Mouse (Mus musculus) kidney, embryonic 15.5 days (tissue): ENCODE data around the gene Mmrn2. TPM values are rescaled to one million over a fixed set of nuclear protein-coding genes. Genes with fewer than 3 reads are reported as not detected.

Experiments
- ATAC-seq: fragments of 200-750 bp; cut with Nextera tagmentation; replicated peaks from 2 replicates; pipeline ENCODE4 v1.8.0; 2017; ENCODE audit warnings: moderate TSS enrichment; ENCODE audit not compliant: low FRiP score
- H3K27ac ChIP-seq: fragments of 300-500 bp; sonication (generic); 2 replicates; pipeline ENCODE4 v1.5.1; 2015; ENCODE audit warnings: mild to moderate bottlenecking, inconsistent platforms
- H3K27me3 ChIP-seq: fragments of 300-500 bp; sonication (generic); 2 replicates; pipeline ENCODE4 v1.6.1; 2015; ENCODE audit warnings: inconsistent platforms
- H3K36me3 ChIP-seq: fragments of 300-500 bp; sonication (generic); 2 replicates; pipeline ENCODE4 v1.6.1; 2015; ENCODE audit warnings: inconsistent platforms
- H3K4me1 ChIP-seq: fragments of 300-500 bp; sonication (generic); 2 replicates; pipeline ENCODE4 v1.6.1; 2015; ENCODE audit warnings: inconsistent platforms
- H3K4me2 ChIP-seq: fragments of 300-500 bp; sonication (generic); 2 replicates; pipeline ENCODE4 v1.6.1; 2015; ENCODE audit warnings: moderate library complexity, mild to moderate bottlenecking, inconsistent platforms
- H3K4me3 ChIP-seq: fragments of 300-500 bp; sonication (generic); replicated peaks from 2 replicates; pipeline ENCODE4 v1.5.1; 2015; ENCODE audit warnings: mild to moderate bottlenecking, inconsistent platforms
- H3K9ac ChIP-seq: fragments of 300-500 bp; sonication (generic); 2 replicates; pipeline ENCODE4 v1.6.1; 2015; ENCODE audit warnings: mild to moderate bottlenecking, inconsistent platforms
- H3K9me3 ChIP-seq: fragments of 300-500 bp; sonication (generic); replicated peaks from 2 replicates; pipeline ENCODE4 v1.6.1; 2016; ENCODE audit warnings: inconsistent platforms
- WGBS: fragments of 180-500 bp; shearing (Covaris S2); methylation state at CpG from one replicate; pipeline ENCODE4 v1.1.7; 2015; ENCODE audit warnings: mixed read lengths; 5-methylcytosine and 5-hydroxymethylcytosine counted together
- polyA plus RNA-seq: library from polyadenylated mRNA; unstranded; fragments of >200 nt; fragmentation: Nextera tagmentation; extraction: Ambion mirVana; gene quantifications from 2 replicates; pipeline ENCODE4 v1.2.1, GENCODE M21; 2015

Mmrn2 gene
- polyA plus RNA-seq, 1 experiment from 2014 or later = 17.8 TPM

DNA sequence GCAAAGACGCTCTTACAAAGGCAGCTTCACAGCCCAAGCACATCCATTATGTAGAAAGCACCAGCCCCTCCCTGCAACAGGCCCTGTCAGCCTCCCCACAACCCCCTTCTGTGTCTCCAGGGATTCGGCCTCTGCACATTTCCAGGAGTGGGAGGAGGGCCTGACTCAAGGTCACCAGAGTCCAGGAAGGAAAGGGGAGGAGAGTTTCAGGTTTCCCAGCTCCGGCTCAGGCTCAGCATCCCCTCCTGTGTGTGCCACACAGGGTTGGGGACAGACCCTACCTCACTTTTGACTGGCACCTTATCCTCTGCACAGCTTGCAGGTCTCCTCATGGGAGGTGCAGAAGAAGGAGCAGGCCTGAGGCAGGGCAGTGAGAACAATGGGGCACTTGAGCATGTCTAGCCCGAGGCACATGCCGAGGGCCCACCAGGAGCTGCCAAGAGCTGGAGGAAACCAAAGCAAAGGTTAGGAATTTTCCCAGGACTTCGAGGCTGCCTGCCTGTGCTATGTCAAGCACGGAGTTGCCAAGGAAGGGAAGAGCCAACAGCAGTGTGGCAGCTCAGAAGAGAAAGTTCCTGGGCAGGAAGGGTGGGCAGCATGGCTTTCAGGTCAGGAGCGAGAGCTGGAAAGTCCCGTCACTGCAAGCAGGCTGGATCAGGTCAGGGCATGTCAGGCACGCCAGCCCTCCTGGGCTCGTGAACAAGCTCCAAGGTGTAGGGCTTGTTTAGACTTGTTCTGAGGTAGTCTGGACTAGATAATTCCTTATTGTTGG is 3.5 kb downstream of the Mmrn2 start:
- Histone ChIP-seq H3K9ac (peak overlapping the region; percentile 29; the same call in 1 of the 2 replicates), H3K36me3 (0 out of 2 replicates have a peak, but pooled peaks cover 5% of the 10 kb centered on the region), H3K9me3 (no peaks in the 10 kb centered on the region; the same call in 1 of the 2 replicates), H3K27ac (peak overlapping the region; percentile 91), H3K4me2 (peak overlapping the region; percentile 45), H3K27me3 (no peaks in the 10 kb centered on the region), H3K4me3 (peak overlapping the region; percentile 21; the same call in 1 of the 2 replicates), H3K4me1 (peaks cover 39% of the 10 kb centered on the region)
- 9% methylated on average over 11 of the region's 11 CpGs for whole genome bisulfite sequencing
- ATAC-seq = peak; percentile 87

DNA sequence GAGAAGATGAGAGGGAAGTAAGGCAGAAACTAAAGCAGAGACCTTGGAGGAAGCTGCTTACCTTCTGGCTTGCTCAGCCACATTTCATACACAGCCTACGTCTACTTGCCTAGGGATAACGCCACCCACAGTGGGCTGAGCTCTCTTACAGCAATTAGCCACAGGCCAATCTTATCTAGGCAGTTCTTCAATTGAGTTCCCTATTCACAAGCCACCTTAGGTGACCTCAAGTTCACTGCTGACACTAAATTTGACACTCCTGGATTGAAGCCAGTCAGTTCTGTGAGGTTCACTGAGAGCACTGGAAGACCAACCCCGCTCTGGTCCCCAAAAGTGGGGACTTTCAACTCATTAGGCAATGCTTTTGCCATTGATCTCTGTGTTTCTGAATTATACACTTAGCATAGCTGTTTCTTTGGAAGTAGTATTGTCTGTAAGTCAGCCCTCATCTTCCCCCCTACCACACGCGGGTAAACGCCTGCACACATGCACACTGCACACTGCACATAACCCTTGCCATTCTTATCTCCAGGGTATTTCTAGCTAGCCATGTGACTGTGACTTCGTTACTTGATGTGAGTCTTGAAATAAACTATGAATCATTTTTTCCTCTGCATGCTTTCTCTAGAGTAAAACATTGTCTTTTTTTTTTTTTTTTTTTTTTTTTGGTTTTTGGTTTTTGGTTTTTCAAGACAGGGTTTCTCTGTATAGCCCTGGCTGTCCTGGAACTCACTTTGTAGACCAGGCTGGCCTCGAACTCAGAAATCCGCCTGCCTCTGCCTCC is 7.8 kb downstream of the Mmrn2 start:
- WGBS = 92% methylated on average over 9 of the region's 9 CpGs
- no peak overlapping the region for H3K4me2 ChIP-seq
- H3K27me3 ChIP-seq = no peaks in the 10 kb centered on the region
- H3K4me1 ChIP-seq = peaks cover 13% of the 10 kb centered on the region
- no peak overlapping the region for H3K4me3 ChIP-seq
- H3K27ac ChIP-seq = no peak overlapping the region
- H3K36me3 ChIP-seq = 0 out of 2 replicates have a peak, but pooled peaks cover 5% of the 10 kb centered on the region
- no peak overlapping the region for H3K9ac ChIP-seq
- ATAC-seq = no peak
- no peaks in the 10 kb centered on the region; the same call in 1 of the 2 replicates for H3K9me3 ChIP-seq

DNA sequence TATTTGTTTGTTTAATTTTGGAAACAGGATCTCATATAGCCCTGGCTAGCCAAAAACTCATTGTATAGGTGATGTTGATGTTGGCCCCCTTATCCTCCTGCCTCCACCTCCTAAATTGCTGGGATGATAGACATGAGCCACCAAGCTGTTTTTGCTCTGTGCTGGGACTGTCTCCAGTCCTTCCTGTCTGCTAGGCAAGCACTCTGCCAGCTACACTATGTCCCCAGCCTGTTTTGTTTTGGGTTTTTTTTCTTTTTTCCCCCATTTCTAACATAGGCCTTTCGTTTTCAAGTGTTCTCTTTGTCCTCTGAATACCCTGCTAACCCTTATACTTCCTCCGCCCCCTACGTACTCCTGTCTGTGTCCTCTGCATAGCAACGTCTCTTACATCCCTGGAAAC is 18.0 kb downstream of the Mmrn2 start:
- H3K27me3 ChIP-seq = no peaks in the 10 kb centered on the region
- H3K9ac ChIP-seq = no peak overlapping the region
- WGBS = 60% methylated on average over 4 of the region's 4 CpGs
- H3K36me3 ChIP-seq = peaks cover 5% of the 10 kb centered on the region
- no peak overlapping the region for H3K4me2 ChIP-seq
- no peak for ATAC-seq
- H3K9me3 ChIP-seq = no peaks in the 10 kb centered on the region
- no peak overlapping the region for H3K27ac ChIP-seq
- H3K4me3 ChIP-seq = no peak overlapping the region
- H3K4me1 ChIP-seq = no peaks in the 10 kb centered on the region

DNA sequence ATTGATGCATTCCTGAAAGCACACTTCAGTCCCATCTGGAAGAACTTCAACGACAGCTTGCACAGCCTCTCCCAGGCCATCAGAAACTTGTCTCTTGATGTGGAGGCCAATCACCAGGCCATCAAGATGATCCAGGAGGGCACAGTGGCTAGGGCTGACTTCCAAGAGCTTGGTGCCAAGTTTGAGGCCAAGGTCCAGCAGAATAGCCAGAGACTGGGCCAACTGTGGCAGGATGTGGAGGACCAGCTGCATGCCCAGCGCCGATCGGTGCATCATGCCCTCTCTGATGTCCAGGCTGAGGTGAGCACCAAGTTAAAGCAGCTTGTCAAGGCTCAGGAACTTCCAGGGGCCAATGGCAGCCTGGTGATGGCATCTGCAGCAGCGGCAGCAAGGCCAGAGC is 22.6 kb downstream of the Mmrn2 start:
- no peak overlapping the region for H3K4me3 ChIP-seq
- no peaks in the 10 kb centered on the region for H3K9me3 ChIP-seq
- H3K36me3 ChIP-seq = peaks cover 23% of the 10 kb centered on the region
- WGBS = over 99% methylated on average over 5 of the region's 5 CpGs
- no peak overlapping the region for H3K9ac ChIP-seq
- no peak overlapping the region for H3K4me2 ChIP-seq
- H3K27ac ChIP-seq = no peak overlapping the region
- no peaks in the 10 kb centered on the region for H3K27me3 ChIP-seq
- ATAC-seq = no peak
- no peaks in the 10 kb centered on the region for H3K4me1 ChIP-seq

DNA sequence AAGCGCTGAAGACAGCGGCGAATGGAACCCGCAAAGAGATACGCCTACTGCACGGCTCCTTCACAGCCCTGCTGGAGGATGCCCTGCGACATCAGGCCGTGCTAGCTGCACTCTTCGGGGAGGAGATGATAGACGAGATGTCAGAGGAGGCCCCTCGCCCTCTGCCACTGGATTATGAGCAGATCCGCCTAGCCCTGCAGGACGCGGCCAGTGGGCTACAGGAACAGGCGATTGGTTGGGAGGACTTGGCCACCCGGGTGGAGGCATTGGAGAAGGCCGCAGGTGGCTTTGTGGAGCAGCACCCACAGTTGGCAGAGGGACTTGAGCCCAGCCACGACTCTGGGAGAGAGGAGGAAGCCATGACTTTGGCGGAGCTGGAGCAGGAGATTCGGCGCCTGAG is 23.6 kb downstream of the Mmrn2 start:
- no peak overlapping the region for H3K9ac ChIP-seq
- ATAC-seq = no peak
- H3K9me3 ChIP-seq = no peaks in the 10 kb centered on the region
- H3K4me2 ChIP-seq = no peak overlapping the region
- no peaks in the 10 kb centered on the region for H3K4me1 ChIP-seq
- no peak overlapping the region for H3K4me3 ChIP-seq
- H3K36me3 ChIP-seq = peaks cover 27% of the 10 kb centered on the region
- 90% methylated on average over 21 of the region's 21 CpGs for WGBS
- no peaks in the 10 kb centered on the region for H3K27me3 ChIP-seq
- no peak overlapping the region for H3K27ac ChIP-seq

DNA sequence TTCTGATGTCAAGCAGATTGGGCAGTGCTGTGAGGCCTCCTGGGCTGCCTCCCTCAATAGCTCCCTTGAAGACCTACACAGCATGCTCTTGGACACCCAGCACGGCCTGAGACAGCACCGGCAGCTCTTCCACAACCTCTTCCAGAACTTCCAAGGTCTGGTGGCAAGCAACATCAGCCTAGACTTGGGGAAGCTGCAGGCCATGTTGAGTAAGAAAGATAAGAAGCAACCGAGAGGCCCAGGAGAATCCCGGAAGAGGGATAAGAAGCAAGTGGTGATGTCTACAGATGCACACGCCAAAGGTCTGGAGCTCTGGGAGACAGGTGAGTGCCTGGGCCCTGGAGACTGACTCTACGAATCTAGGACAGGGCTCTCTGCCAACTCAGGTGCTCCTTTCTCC is 24.0 kb downstream of the Mmrn2 start:
- H3K27me3 ChIP-seq = no peaks in the 10 kb centered on the region
- H3K27ac ChIP-seq = no peak overlapping the region
- no peak overlapping the region for H3K4me2 ChIP-seq
- 96% methylated on average over 6 of the region's 6 CpGs for WGBS
- peaks cover 29% of the 10 kb centered on the region for H3K36me3 ChIP-seq
- no peak for ATAC-seq
- H3K9ac ChIP-seq = no peak overlapping the region
- H3K4me3 ChIP-seq = no peak overlapping the region
- no peaks in the 10 kb centered on the region for H3K9me3 ChIP-seq
- no peaks in the 10 kb centered on the region for H3K4me1 ChIP-seq

DNA sequence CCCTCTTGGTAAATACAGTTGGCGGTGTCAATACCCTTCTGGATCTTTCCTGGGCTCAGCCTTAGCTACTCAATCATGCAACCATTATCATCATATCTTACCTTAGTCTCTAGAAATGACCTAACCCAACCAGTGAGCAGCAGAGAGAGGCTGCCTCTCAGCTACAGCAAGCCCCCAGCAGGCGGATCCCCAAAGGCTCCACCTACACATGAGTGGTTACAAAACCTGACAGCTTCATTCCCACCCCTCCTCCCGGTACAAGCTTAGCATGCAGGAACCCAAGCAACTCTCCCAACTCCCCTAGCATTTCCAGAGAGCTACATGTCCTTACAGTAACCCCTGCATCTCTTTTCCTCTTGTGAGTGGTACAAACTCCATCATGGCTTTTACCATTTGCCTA is 24.8 kb downstream of the Mmrn2 start:
- H3K4me1 ChIP-seq = no peaks in the 10 kb centered on the region
- no peaks in the 10 kb centered on the region for H3K9me3 ChIP-seq
- H3K27me3 ChIP-seq = no peaks in the 10 kb centered on the region
- H3K27ac ChIP-seq = no peak overlapping the region
- no peak overlapping the region for H3K4me3 ChIP-seq
- no peak overlapping the region for H3K9ac ChIP-seq
- ATAC-seq = no peak
- no peak overlapping the region for H3K4me2 ChIP-seq
- WGBS = 92% methylated on average over 3 of the region's 3 CpGs
- H3K36me3 ChIP-seq = peaks cover 36% of the 10 kb centered on the region

DNA sequence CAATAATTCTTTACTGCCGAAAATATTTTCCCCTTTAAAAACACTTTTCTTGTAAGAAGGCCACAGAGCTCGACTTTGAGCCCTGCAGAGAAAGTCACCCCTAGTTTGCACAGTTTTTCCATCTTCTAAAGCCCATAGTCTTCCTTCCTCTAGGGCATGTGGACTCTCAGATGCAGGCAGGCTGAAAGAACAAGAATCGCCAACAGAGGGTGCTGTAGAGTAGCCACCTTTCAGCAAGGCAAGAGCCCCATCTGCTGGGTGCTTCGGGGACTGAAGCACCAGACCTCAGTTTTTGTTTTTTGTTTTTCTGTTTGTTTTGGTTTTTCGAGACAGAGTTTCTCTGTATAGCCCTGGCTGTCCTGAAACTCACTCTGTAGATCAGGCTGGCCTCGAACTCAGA is 25.9 kb downstream of the Mmrn2 start:
- Histone ChIP-seq H3K36me3 (peaks cover 47% of the 10 kb centered on the region), H3K4me1 (no peaks in the 10 kb centered on the region), H3K4me2 (no peak overlapping the region), H3K27ac (no peak overlapping the region), H3K4me3 (no peak overlapping the region), H3K9ac (no peak overlapping the region), H3K9me3 (no peaks in the 10 kb centered on the region), H3K27me3 (no peaks in the 10 kb centered on the region)
- no peak for ATAC-seq
- WGBS = 49% methylated on average over 6 of the region's 6 CpGs

DNA sequence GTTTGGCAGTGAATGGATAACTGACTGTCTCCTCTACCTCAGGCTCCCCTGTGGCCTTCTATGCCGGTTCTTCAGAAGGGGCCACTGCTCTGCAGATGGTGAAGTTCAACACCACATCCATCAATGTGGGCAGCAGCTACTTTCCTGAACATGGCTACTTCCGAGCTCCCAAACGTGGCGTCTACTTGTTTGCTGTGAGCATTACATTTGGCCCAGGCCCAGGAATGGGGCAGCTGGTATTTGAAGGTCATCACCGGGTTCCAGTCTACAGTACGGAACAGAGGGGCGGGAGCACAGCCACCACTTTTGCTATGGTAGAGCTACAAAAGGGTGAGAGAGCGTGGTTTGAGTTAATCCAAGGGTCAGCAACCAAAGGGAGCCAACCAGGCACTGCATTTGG is 27.6 kb downstream of the Mmrn2 start:
- WGBS = 77% methylated on average over 8 of the region's 8 CpGs
- no peak for ATAC-seq
- H3K36me3 ChIP-seq = peaks cover 63% of the 10 kb centered on the region

DNA sequence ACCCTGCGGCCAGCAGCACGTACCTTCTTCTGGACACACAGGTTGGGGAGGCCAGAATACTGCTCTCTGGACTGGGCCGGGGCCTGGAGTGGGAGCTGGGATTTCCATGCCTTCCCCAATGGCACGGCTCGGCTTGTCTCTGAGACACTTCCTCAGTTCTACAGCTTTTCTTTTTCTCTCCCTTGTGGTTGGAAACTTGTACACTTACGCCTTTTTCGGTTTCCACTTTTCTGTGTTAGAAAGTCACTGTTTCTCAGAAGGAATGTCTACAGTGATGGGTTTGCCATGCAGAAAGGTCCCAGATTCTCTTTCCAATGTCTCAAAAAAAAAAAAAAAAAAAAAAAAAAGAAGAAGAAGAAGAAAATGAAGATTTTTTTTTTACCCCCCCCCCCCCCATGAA is 28.2 kb downstream of the Mmrn2 start:
- Histone ChIP-seq H3K9me3 (no peaks in the 10 kb centered on the region), H3K4me3 (no peak overlapping the region), H3K4me1 (no peaks in the 10 kb centered on the region), H3K9ac (no peak overlapping the region), H3K4me2 (no peak overlapping the region), H3K27ac (no peak overlapping the region), H3K27me3 (no peaks in the 10 kb centered on the region), H3K36me3 (peaks cover 63% of the 10 kb centered on the region)
- 96% methylated on average over 7 of the region's 7 CpGs for WGBS
- no peak for ATAC-seq

More for the DNA sequence above, 27.6 kb downstream of the Mmrn2 start:
- no peak overlapping the region for H3K9ac ChIP-seq
- no peak overlapping the region for H3K27ac ChIP-seq
- no peak overlapping the region for H3K4me2 ChIP-seq
- no peak overlapping the region for H3K4me3 ChIP-seq
- H3K9me3 ChIP-seq = no peaks in the 10 kb centered on the region
- H3K27me3 ChIP-seq = no peaks in the 10 kb centered on the region
- H3K4me1 ChIP-seq = no peaks in the 10 kb centered on the region

DNA sequence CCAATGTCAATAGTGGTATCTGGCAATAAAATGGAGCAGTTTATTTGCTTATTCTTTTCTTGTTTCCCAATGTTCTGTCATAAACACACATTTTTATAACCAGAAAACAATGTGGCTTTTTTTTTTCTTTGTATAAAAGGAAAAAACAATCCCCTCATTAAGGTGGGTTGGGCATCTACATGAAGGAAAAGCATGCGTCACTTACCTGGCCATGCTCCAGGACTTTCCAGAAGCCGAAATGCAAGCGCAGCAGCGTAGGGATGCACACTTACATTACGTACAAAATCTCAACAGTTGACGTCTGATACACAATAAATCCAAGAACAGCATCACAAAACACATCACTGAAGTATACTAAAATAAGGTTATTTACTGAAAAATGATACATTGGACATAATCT is 35.5 kb downstream of the Mmrn2 start:
- no peaks in the 10 kb centered on the region for H3K27me3 ChIP-seq
- peaks cover 85% of the 10 kb centered on the region for H3K36me3 ChIP-seq
- ATAC-seq = no peak
- 95% methylated on average over 6 of the region's 6 CpGs for WGBS
- H3K9ac ChIP-seq = no peak overlapping the region
- no peak overlapping the region for H3K4me3 ChIP-seq
- no peak overlapping the region for H3K4me2 ChIP-seq
- no peaks in the 10 kb centered on the region for H3K4me1 ChIP-seq
- no peaks in the 10 kb centered on the region for H3K9me3 ChIP-seq
- no peak overlapping the region for H3K27ac ChIP-seq

DNA sequence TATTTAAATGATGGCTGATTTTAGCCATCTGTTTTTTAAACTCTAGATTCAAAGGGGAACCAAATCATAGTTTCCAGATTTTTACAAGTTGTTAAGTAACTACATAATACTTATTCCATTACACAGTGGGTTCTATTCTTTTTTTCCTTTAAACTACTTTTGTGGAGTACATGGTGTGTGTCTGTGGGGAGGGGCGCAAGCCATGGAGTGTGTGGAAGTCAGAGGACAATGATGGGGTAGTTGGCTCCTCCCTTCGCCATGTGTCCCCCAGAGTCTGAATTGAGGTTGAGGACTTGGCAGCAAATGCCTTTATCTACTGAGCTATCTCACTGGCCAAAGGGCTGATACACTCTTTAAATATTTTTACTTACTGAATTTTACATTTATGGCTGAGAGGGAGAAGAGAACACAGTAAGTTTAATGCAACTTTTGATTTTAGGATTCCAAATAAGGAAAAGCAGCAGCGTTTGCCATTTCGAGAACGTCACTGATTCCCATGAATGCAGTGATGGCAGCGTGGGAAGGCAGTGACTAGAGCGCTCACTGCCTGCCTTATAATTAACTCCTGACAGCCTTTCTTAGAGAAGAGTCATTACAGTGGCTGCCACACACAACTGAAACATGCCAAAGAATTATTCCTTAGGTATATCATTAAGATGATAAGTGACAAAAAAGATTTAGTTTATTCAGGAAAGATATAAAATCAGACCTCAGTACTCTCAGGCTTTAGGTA is 37.1 kb downstream of the Mmrn2 start:
- WGBS = 89% methylated on average over 7 of the region's 7 CpGs
- Histone ChIP-seq H3K4me3 (no peak overlapping the region), H3K9ac (no peak overlapping the region), H3K9me3 (no peaks in the 10 kb centered on the region), H3K36me3 (peaks cover 79% of the 10 kb centered on the region), H3K27ac (no peak overlapping the region), H3K4me1 (no peaks in the 10 kb centered on the region), H3K27me3 (no peaks in the 10 kb centered on the region), H3K4me2 (no peak overlapping the region)
- ATAC-seq = no peak
